Mouse (Mus musculus) hindbrain, embryonic 13.5 days (tissue): ENCODE measurements around the gene Cda. TPM values are rescaled to one million over a fixed set of nuclear protein-coding genes. Genes with fewer than 3 reads are reported as not detected.
"Not testable (repeated sequence)": the region's sequence is repeated elsewhere in the genome, so short reads cannot be mapped to it uniquely, and the experiment has no call there.

ENCODE experiments used
- ATAC-seq: fragments of 200-750 bp; cut with Nextera tagmentation; 2 replicates; pipeline ENCODE4 v1.8.0; 2017; ENCODE audit warnings: moderate TSS enrichment; ENCODE audit not compliant: low FRiP score
- H3K27ac ChIP-seq: fragments of 300-500 bp; sonication (generic); 2 replicates; pipeline ENCODE4 v1.5.1; 2015; ENCODE audit warnings: inconsistent platforms, mild to moderate bottlenecking, moderate library complexity
- H3K27me3 ChIP-seq: fragments of 300-500 bp; sonication (generic); 2 replicates; pipeline ENCODE4 v1.6.1; 2015; ENCODE audit warnings: mild to moderate bottlenecking, inconsistent platforms
- H3K36me3 ChIP-seq: fragments of 300-500 bp; sonication (generic); 2 replicates; pipeline ENCODE4 v1.6.1; 2015; ENCODE audit warnings: mild to moderate bottlenecking, inconsistent platforms
- H3K4me1 ChIP-seq: fragments of 300-500 bp; sonication (generic); replicated peaks from 2 replicates; pipeline ENCODE4 v1.6.1; 2015; ENCODE audit warnings: inconsistent platforms
- H3K4me2 ChIP-seq: fragments of 300-500 bp; sonication (generic); 2 replicates; pipeline ENCODE4 v1.6.1; 2015; ENCODE audit warnings: inconsistent platforms, mild to moderate bottlenecking, moderate library complexity
- H3K4me3 ChIP-seq: fragments of 300-500 bp; sonication (generic); 2 replicates; pipeline ENCODE4 v1.5.1; 2015; ENCODE audit warnings: mild to moderate bottlenecking, inconsistent platforms
- H3K9ac ChIP-seq: fragments of 300-500 bp; sonication (generic); 2 replicates; pipeline ENCODE4 v1.6.1; 2015; ENCODE audit warnings: mild to moderate bottlenecking, inconsistent platforms
- H3K9me3 ChIP-seq: fragments of 300-500 bp; sonication (generic); 2 replicates; pipeline ENCODE4 v1.6.1; 2016; ENCODE audit warnings: inconsistent platforms
- WGBS: fragments of 180-500 bp; shearing (Covaris S2); methylation state at CpG from one replicate; pipeline ENCODE4 v1.1.7; 2015; 5-methylcytosine and 5-hydroxymethylcytosine counted together
- polyA plus RNA-seq: library from polyadenylated mRNA; unstranded; fragments of >200 nt; fragmentation: Nextera tagmentation; extraction: Ambion mirVana; gene quantifications from 2 replicates; pipeline ENCODE4 v1.2.1, GENCODE M21; 2015

The Cda gene
- polyA plus RNA-seq, 1 experiment from 2014 or later: 4.0 TPM

DNA sequence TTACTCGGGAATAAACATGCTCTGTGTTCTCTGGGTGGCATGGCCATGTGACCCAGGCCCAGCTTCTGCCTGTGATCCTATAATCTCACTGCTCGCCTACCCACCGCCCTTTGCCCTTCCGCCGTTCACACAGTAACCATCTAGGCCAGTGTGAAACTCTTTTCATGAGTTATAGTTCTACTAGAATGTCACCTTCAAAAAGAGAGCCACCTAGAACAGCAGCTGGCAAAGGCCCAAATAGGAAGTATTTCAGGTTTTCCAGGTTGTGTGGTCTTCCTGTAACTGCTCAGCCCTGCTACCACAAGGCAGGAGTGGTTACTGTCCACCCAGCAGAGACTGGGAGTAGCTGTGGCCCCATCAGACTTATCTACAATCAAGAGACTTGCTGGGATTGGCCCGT, 25.0 kb downstream of the Cda start:
- no peaks in the 10 kb centered on the region for H3K36me3 ChIP-seq
- WGBS: 83% methylated on average over 6 of the region's 6 CpGs

DNA sequence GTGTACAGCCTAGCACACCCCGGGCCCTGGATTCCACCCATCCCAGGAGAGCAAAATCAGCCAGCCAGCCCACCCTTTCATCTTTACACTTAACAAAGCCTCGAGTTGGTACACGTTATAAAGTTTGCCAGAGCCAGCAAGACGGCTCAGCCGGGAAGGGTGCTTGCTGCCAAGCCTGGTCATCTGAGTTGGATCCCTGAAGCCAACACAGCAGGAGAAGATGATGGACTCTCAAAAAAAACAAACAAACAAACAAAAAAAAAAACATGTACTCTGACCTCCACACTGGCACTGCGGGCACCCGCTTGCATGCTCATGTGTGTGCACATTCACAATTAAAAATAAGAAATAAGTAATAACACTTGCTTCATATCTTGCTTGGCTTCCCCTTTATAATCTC, 25.7 kb downstream of the Cda start:
- H3K27ac ChIP-seq: no peak overlapping the region
- 82% methylated on average over 7 of the region's 7 CpGs for WGBS
- no peaks in the 10 kb centered on the region for H3K9me3 ChIP-seq
- no peak for ATAC-seq
- no peak overlapping the region for H3K4me2 ChIP-seq
- H3K4me3 ChIP-seq: no peak overlapping the region
- peaks cover 4% of the 10 kb centered on the region; the same call in 1 of the 2 replicates for H3K4me1 ChIP-seq
- H3K27me3 ChIP-seq: no peaks in the 10 kb centered on the region
- H3K9ac ChIP-seq: no peak overlapping the region
- H3K36me3 ChIP-seq: no peaks in the 10 kb centered on the region

More for the DNA sequence above, 25.0 kb downstream of the Cda start:
- no peak overlapping the region for H3K4me3 ChIP-seq
- no peak overlapping the region for H3K27ac ChIP-seq
- no peak overlapping the region for H3K9ac ChIP-seq
- H3K4me1 ChIP-seq: peaks cover 4% of the 10 kb centered on the region; the same call in 1 of the 2 replicates
- no peaks in the 10 kb centered on the region for H3K9me3 ChIP-seq
- no peak for ATAC-seq
- no peaks in the 10 kb centered on the region for H3K27me3 ChIP-seq
- H3K4me2 ChIP-seq: no peak overlapping the region

DNA sequence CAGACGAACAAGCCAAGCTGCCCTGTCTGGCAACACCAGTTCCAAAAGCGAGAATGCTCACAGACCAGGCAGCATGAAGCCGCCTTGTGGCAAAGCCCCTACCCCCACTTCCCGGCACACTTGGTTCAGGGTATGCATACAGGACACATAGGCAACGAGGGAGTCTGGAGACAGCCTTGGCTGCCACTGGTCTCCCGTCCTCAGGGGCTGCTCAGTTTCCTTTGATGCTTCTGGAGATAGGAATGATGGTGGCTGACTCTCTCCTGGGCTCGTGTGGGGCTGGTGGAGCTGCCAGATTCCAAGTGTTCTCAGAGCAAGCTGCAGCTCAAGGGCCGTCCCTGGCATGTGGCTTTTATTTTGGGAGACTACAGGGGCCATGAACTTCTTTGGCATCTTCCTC, 26.4 kb downstream of the Cda start:
- no peak for ATAC-seq
- WGBS: 73% methylated on average over 8 of the region's 8 CpGs
- Histone ChIP-seq H3K4me2 (no peak overlapping the region), H3K36me3 (no peaks in the 10 kb centered on the region), H3K9ac (no peak overlapping the region), H3K4me3 (no peak overlapping the region), H3K9me3 (no peaks in the 10 kb centered on the region), H3K27ac (no peak overlapping the region), H3K27me3 (no peaks in the 10 kb centered on the region), H3K4me1 (peaks cover 4% of the 10 kb centered on the region; the same call in 1 of the 2 replicates)

DNA sequence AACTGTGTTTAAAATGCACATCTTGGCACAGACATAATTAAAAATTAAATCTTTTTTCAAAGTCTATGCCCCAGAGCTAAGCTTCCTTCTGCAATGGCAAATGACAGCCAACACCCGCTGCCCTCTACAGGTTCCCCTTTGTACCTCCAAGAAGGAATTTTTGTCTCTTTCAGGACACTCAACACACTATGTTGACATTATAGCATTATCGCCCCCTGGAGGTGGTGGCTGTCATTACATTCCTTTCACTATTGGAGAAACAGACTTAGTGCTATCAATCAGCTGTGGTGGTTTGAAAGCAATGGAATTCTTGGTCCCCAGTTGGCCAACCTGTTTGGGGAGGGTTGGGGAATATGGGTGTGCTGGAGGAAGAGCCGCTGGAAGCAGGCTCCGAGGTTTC, 27.8 kb downstream of the Cda start:
- Histone ChIP-seq H3K9ac (no peak overlapping the region), H3K27me3 (no peaks in the 10 kb centered on the region), H3K9me3 (no peaks in the 10 kb centered on the region), H3K36me3 (no peaks in the 10 kb centered on the region), H3K4me2 (no peak overlapping the region), H3K27ac (no peak overlapping the region), H3K4me3 (no peak overlapping the region), H3K4me1 (peaks cover 4% of the 10 kb centered on the region; the same call in 1 of the 2 replicates)
- ATAC-seq: no peak
- WGBS: 34% methylated on average over 4 of the region's 4 CpGs

GRCm38 (mm10) chr4:138337341-138337740, 30.5 kb downstream of the Cda start:
- WGBS: 77% methylated on average over 9 of the region's 9 CpGs
- no peak overlapping the region for H3K4me2 ChIP-seq
- H3K36me3 ChIP-seq: no peaks in the 10 kb centered on the region
- no peaks in the 10 kb centered on the region for H3K9me3 ChIP-seq
- 0 out of 2 replicates have a peak, but pooled peaks cover 4% of the 10 kb centered on the region for H3K4me1 ChIP-seq
- H3K27ac ChIP-seq: no peak overlapping the region
- 0 out of 2 replicates have a peak, but pooled peaks cover 8% of the 10 kb centered on the region for H3K27me3 ChIP-seq
- no peak for ATAC-seq
- H3K9ac ChIP-seq: peak overlapping the region; percentile 6; the same call in 1 of the 2 replicates
- H3K4me3 ChIP-seq: no peak overlapping the region

- H3K9ac ChIP-seq: peak overlapping the region; percentile 6; the same call in 1 of the 2 replicates
- no peak overlapping the region for H3K27ac ChIP-seq
- no peaks in the 10 kb centered on the region for H3K9me3 ChIP-seq
- 84% methylated on average over 5 of the region's 5 CpGs for WGBS
- no peak for ATAC-seq
- H3K4me2 ChIP-seq: no peak overlapping the region
- H3K27me3 ChIP-seq: 0 out of 2 replicates have a peak, but pooled peaks cover 8% of the 10 kb centered on the region
- no peaks in the 10 kb centered on the region for H3K36me3 ChIP-seq
- 0 out of 2 replicates have a peak, but pooled peaks cover 4% of the 10 kb centered on the region for H3K4me1 ChIP-seq
- H3K4me3 ChIP-seq: no peak overlapping the region
Observed at GRCm38 (mm10) chr4:138336876-138337275, 30.9 kb downstream of the Cda start.

GRCm38 (mm10) chr4:138335648-138336047, 32.1 kb downstream of the Cda start:
- Histone ChIP-seq H3K4me3 (no peak overlapping the region), H3K4me1 (0 out of 2 replicates have a peak, but pooled peaks cover 1% of the 10 kb centered on the region), H3K36me3 (no peaks in the 10 kb centered on the region), H3K4me2 (no peak overlapping the region), H3K27ac (no peak overlapping the region), H3K9me3 (no peaks in the 10 kb centered on the region), H3K9ac (no peak overlapping the region), H3K27me3 (peaks cover 13% of the 10 kb centered on the region; the same call in 1 of the 2 replicates)
- 87% methylated on average over 6 of the region's 6 CpGs for WGBS
- ATAC-seq: no peak

DNA sequence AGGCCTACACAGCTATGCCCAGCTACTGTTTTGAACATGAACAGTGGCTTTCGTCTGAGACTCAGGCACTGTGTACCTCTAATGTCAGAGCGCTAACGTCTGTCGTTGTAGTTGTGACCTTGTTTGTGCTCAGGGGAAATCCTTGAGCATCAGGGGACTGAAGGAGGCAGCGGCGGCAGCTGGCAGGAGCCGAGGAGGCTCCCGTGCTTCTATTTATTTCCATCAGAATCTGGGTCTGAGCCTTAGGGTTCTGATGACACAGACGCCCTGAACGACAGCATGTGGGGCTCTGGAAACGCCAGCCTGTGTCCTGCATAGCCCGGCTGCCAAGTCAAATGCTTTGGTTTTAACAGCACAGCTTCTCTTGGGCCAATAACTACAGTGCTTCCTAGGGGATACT, 32.8 kb downstream of the Cda start:
- Histone ChIP-seq H3K27ac (no peak overlapping the region), H3K4me1 (no peaks in the 10 kb centered on the region), H3K9me3 (no peaks in the 10 kb centered on the region), H3K4me2 (no peak overlapping the region), H3K4me3 (no peak overlapping the region), H3K36me3 (no peaks in the 10 kb centered on the region), H3K9ac (no peak overlapping the region), H3K27me3 (peaks cover 13% of the 10 kb centered on the region; the same call in 1 of the 2 replicates)
- ATAC-seq: no peak
- WGBS: 79% methylated on average over 12 of the region's 12 CpGs

- Histone ChIP-seq H3K9ac (no peak overlapping the region), H3K27me3 (peaks cover 17% of the 10 kb centered on the region; the same call in 1 of the 2 replicates), H3K9me3 (no peaks in the 10 kb centered on the region), H3K4me1 (0 out of 2 replicates have a peak, but pooled peaks cover 1% of the 10 kb centered on the region), H3K4me3 (no peak overlapping the region), H3K27ac (no peak overlapping the region), H3K4me2 (no peak overlapping the region), H3K36me3 (no peaks in the 10 kb centered on the region)
- WGBS: 88% methylated on average over 4 of the region's 4 CpGs
- ATAC-seq: no peak
Observed at GRCm38 (mm10) chr4:138333135-138333534, 34.7 kb downstream of the Cda start.

DNA sequence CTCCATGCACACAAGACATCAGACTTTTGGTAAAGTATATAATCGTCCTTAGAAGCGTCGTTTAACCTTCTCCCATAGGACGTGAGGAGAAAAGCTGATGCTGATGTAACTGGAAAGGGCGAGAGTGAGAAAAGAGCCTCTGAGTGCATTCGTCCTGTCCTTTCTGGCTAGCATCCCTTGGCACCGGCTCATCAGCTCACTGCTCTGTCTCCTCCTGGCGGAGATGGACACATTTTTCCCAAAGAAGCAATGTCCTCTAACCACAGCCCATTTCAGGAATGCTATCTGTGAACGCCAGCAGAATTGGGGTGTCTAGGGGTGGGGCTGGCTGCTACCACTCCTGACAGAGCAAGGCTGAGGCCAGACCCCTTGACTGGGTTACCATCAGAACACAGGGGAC, 36.1 kb downstream of the Cda start:
- Histone ChIP-seq H3K4me1 (peaks cover 5% of the 10 kb centered on the region; the same call in 1 of the 2 replicates), H3K4me3 (no peak overlapping the region), H3K4me2 (no peak overlapping the region), H3K27ac (no peak overlapping the region), H3K36me3 (no peaks in the 10 kb centered on the region), H3K27me3 (peaks cover 17% of the 10 kb centered on the region; the same call in 1 of the 2 replicates), H3K9ac (no peak overlapping the region), H3K9me3 (no peaks in the 10 kb centered on the region)
- no peak for ATAC-seq
- 80% methylated on average over 9 of the region's 9 CpGs for WGBS

DNA sequence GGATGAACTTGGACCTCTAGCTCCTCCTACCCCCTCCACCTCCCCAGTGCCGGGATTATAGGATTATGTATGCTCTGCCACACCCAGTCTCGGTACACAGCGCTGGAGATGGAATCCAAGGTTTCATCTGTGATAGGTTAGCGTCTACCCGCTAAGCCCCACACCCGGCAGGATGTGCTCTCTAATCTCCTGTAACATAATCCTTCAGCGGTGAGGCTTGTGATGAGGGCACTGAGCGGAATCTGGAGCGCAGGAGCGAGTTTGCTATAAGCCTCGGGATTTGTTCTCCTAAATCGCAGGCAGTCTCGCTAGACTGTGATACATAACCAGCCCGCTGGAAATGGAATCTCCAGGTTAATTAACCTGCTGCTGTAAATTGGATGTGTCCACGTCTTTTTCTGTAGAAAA, 37.5 kb downstream of the Cda start:
- no peak for ATAC-seq
- Histone ChIP-seq H3K9me3 (no peaks in the 10 kb centered on the region), H3K4me2 (no peak overlapping the region), H3K4me1 (peaks cover 12% of the 10 kb centered on the region), H3K9ac (no peak overlapping the region; the same call in 1 of the 2 replicates), H3K4me3 (no peak overlapping the region), H3K27me3 (peaks cover 17% of the 10 kb centered on the region; the same call in 1 of the 2 replicates), H3K36me3 (no peaks in the 10 kb centered on the region), H3K27ac (no peak overlapping the region)
- 37% methylated on average over 15 of the region's 15 CpGs for WGBS

- no peak overlapping the region for H3K9ac ChIP-seq
- H3K27ac ChIP-seq: no peak overlapping the region
- peaks cover 9% of the 10 kb centered on the region; the same call in 1 of the 2 replicates for H3K27me3 ChIP-seq
- H3K9me3 ChIP-seq: no peaks in the 10 kb centered on the region
- WGBS: 75% methylated on average over 7 of the region's 7 CpGs
- no peaks in the 10 kb centered on the region for H3K36me3 ChIP-seq
- peak overlapping the region; percentile 27 for H3K4me3 ChIP-seq
- H3K4me2 ChIP-seq: peak overlapping the region; percentile 45
- peaks cover 33% of the 10 kb centered on the region for H3K4me1 ChIP-seq
- no peak for ATAC-seq
Observed at GRCm38 (mm10) chr4:138327891-138328470, 39.8 kb downstream of the Cda start.

DNA sequence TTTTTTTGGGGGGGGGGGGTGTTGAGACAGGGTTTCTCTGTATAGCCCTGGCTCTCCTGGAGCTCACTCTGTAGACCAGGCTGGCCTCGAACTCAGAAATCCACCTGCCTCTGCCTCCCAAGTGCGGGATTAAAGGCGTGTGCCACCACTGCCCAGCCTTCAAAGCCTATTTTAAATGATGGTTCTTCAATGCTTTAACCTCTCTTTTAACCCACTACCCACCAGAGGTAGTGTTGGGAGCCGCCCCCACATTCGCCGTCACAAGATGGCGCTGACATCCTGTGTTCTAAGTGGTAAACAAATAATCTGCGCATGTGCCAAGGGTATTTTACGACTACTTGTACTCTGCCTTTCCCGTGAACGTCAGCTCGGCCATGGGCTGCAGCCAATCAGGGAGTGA, 40.6 kb downstream of the Cda start:
- H3K4me1 ChIP-seq: peaks cover 42% of the 10 kb centered on the region
- H3K4me2 ChIP-seq, H3K36me3 ChIP-seq, H3K4me3 ChIP-seq, H3K27me3 ChIP-seq, H3K9me3 ChIP-seq, H3K27ac ChIP-seq, H3K9ac ChIP-seq, ATAC-seq: not testable (repeated sequence)
- 54% methylated on average over 8 of the region's 12 CpGs for WGBS
